Mouse (Mus musculus): ENCODE data around the gene Cdkal1. TPM values are rescaled to one million over a fixed set of nuclear protein-coding genes. Genes with fewer than 3 reads are reported as not detected.

Gene Cdkal1
- polyA plus RNA-seq, 2 experiments from 2014 or later: 42.5 to 49.3 TPM

- no peak for ATAC-seq
These were observed 368.8 kb downstream of the Cdkal1 start for GRCm38 (mm10) chr13:29486709-29487108.

GRCm38 (mm10) chr13:29483950-29484349, 371.5 kb downstream of the Cdkal1 start:
- ATAC-seq: no peak

- ATAC-seq: no peak
These were observed 373.2 kb downstream of the Cdkal1 start for GRCm38 (mm10) chr13:29482147-29482863.

- ATAC-seq: no peak
These were observed 379.1 kb downstream of the Cdkal1 start for GRCm38 (mm10) chr13:29476421-29476820.

- no peak for ATAC-seq
These were observed 381.2 kb downstream of the Cdkal1 start for GRCm38 (mm10) chr13:29474301-29474700.

- no peak for ATAC-seq
These were observed 381.7 kb downstream of the Cdkal1 start for GRCm38 (mm10) chr13:29473779-29474178.

- no peak for ATAC-seq
These were observed 393.2 kb downstream of the Cdkal1 start for GRCm38 (mm10) chr13:29462271-29462670.

GRCm38 (mm10) chr13:29460741-29461140, 394.7 kb downstream of the Cdkal1 start:
- ATAC-seq: no peak

GRCm38 (mm10) chr13:29458385-29458784, 397.1 kb downstream of the Cdkal1 start:
- no peak for ATAC-seq

GRCm38 (mm10) chr13:29437067-29437466, 418.4 kb downstream of the Cdkal1 start:
- ATAC-seq: no peak

- ATAC-seq: no peak
These were observed 420.7 kb downstream of the Cdkal1 start for GRCm38 (mm10) chr13:29434726-29435125.

GRCm38 (mm10) chr13:29430919-29431318, 424.6 kb downstream of the Cdkal1 start:
- no peak for ATAC-seq

- no peak for ATAC-seq
These were observed 425.6 kb downstream of the Cdkal1 start for GRCm38 (mm10) chr13:29429877-29430276.

GRCm38 (mm10) chr13:29429196-29429595, 426.3 kb downstream of the Cdkal1 start:
- no peak for ATAC-seq

- ATAC-seq: no peak
These were observed 438.9 kb downstream of the Cdkal1 start for GRCm38 (mm10) chr13:29416450-29417136.

GRCm38 (mm10) chr13:29415967-29416366, 439.5 kb downstream of the Cdkal1 start:
- ATAC-seq: no peak

- no peak for ATAC-seq
These were observed 440.6 kb downstream of the Cdkal1 start for GRCm38 (mm10) chr13:29414878-29415277.

GRCm38 (mm10) chr13:29414470-29414869, 441.0 kb downstream of the Cdkal1 start:
- no peak for ATAC-seq

GRCm38 (mm10) chr13:29411176-29411575, 444.3 kb downstream of the Cdkal1 start:
- no peak for ATAC-seq

GRCm38 (mm10) chr13:29407619-29408018, 447.9 kb downstream of the Cdkal1 start:
- ATAC-seq: no peak

GRCm38 (mm10) chr13:29405316-29405715, 450.2 kb downstream of the Cdkal1 start:
- ATAC-seq: no peak

- no peak for ATAC-seq
These were observed 452.3 kb downstream of the Cdkal1 start for GRCm38 (mm10) chr13:29403217-29403616.

- no peak for ATAC-seq
These were observed 452.9 kb downstream of the Cdkal1 start for GRCm38 (mm10) chr13:29402526-29403040.

- no peak for ATAC-seq
These were observed 455.6 kb downstream of the Cdkal1 start for GRCm38 (mm10) chr13:29399908-29400307.

Data from CD4-positive, CD25-positive, alpha-beta regulatory T cell, adult 4 months (primary cell).